Mouse (Mus musculus) brain, embryonic 14.5 days (tissue): ENCODE measurements around the gene Plekha6.

Source experiments
- CTCF ChIP-seq: fragments of 200-500 bp; IDR thresholded peaks from 2 replicates; pipeline ENCODE4 v1.5.1; 2012; ENCODE audit warnings: inconsistent platforms, mild to moderate bottlenecking, moderate library complexity, borderline replicate concordance; ENCODE audit not compliant: insufficient read depth, insufficient read length; ENCODE audit errors: extremely low read depth
- POLR2A ChIP-seq: fragments of 200-500 bp; IDR thresholded peaks from 2 replicates; pipeline ENCODE4 v1.6.1; 2012; ENCODE audit warnings: mild to moderate bottlenecking, inconsistent platforms, borderline replicate concordance; ENCODE audit not compliant: poor library complexity, insufficient read depth, insufficient read length, severe bottlenecking; ENCODE audit errors: extremely low read depth

- TF ChIP-seq POLR2A: no peak
- TF ChIP-seq CTCF: no peak
Observed at GRCm38 (mm10) chr1:133254856-133255764, 91.1 kb downstream of the Plekha6 start.
